Mouse (Mus musculus) heart, postnatal 36 days (tissue): ENCODE data around the gene Isyna1. TPM values are rescaled to one million over a fixed set of nuclear protein-coding genes. Genes with fewer than 3 reads are reported as not detected.

Experiments
- DNase-seq, 2 experiments: peaks; one replicate each; pipeline ENCODE4 v3.0.0; 2021 to 2022
- intact Hi-C: fragments of 180-260 bp; cut with DNase I; formaldehyde crosslinking; loops from one replicate; pipeline ENCODE4 v1.15.1; 2025
- total RNA-seq, 2 experiments: library from RNA; stranded (reverse); gene quantifications; 2 replicates each; pipeline ENCODE4 v1.2.3; 2021

The Isyna1 gene
- 10 to 100 TPM; 22.2 to 25.8 TPM for total RNA-seq

GRCm38 (mm10) chr8:70593961-70594609, at the start of gene Isyna1:
Gene Isyna1, plus strand, starts transcription at chr8:70594373.
- peak; percentile 79 to 83 for DNase-seq
- intact Hi-C loops: no loop called here

GRCm38 (mm10) chr8:70546412-70546811, 47.8 kb upstream of the Isyna1 start:
- no peak for DNase-seq
- intact Hi-C loops: loop anchor here (5.0 kb wide), 1 partner anchor 41 kb away; no protein-coding TSS in a partner anchor

GRCm38 (mm10) chr8:70547762-70548161, 46.4 kb upstream of the Isyna1 start:
- intact Hi-C loops: loop anchor here (5.0 kb wide), 1 partner anchor 40 kb away; no protein-coding TSS in a partner anchor
- DNase-seq: no peak

- intact Hi-C loops: loop anchor here (5.0 kb wide), 1 partner anchor 38 kb away; no protein-coding TSS in a partner anchor
- DNase-seq: no peak
Observed at GRCm38 (mm10) chr8:70549412-70550184, 44.6 kb upstream of the Isyna1 start.

GRCm38 (mm10) chr8:70551558-70552161, 42.5 kb upstream of the Isyna1 start:
- intact Hi-C loops: no loop called here
- DNase-seq: peak; percentile 31 to 54

- intact Hi-C loops: no loop called here
- no peak for DNase-seq
Observed at GRCm38 (mm10) chr8:70552836-70553235, 41.3 kb upstream of the Isyna1 start.

GRCm38 (mm10) chr8:70553740-70554139, 40.4 kb upstream of the Isyna1 start:
- DNase-seq: peak; percentile 62 to 73
- intact Hi-C loops: no loop called here

GRCm38 (mm10) chr8:70555079-70555747, 39.0 kb upstream of the Isyna1 start:
- no peak for DNase-seq
- intact Hi-C loops: no loop called here

- no peak for DNase-seq
- intact Hi-C loops: loop anchor here (2.0 kb wide), 1 partner anchor 52 kb away; no protein-coding TSS in a partner anchor
Observed at GRCm38 (mm10) chr8:70558334-70558733, 35.8 kb upstream of the Isyna1 start.

- DNase-seq: no peak
- intact Hi-C loops: loop anchor here (2.0 kb wide), 1 partner anchor 52 kb away; no protein-coding TSS in a partner anchor
Observed at GRCm38 (mm10) chr8:70558983-70559382, 35.2 kb upstream of the Isyna1 start.

GRCm38 (mm10) chr8:70560096-70560495, 34.1 kb upstream of the Isyna1 start:
- intact Hi-C loops: loop anchor here (1.0 to 2.0 kb wide), 2 partner anchors 15 to 25 kb away; no protein-coding TSS in a partner anchor
- DNase-seq: peak; percentile 61 to 64

GRCm38 (mm10) chr8:70560564-70560963, 33.6 kb upstream of the Isyna1 start:
- intact Hi-C loops: loop anchor here (1.0 to 2.0 kb wide), 2 partner anchors 14 to 25 kb away; no protein-coding TSS in a partner anchor
- DNase-seq: no peak

- DNase-seq: no peak
Observed at GRCm38 (mm10) chr8:70561357-70561756, 32.8 kb upstream of the Isyna1 start.

GRCm38 (mm10) chr8:70561809-70562535, 32.2 kb upstream of the Isyna1 start:
- peak; percentile 67 to 68 for DNase-seq
- intact Hi-C loops: loop anchor here (2.0 kb wide), 1 partner anchor 13 kb away; no protein-coding TSS in a partner anchor

More at GRCm38 (mm10) chr8:70561357-70561756, 32.8 kb upstream of the Isyna1 start:
- intact Hi-C loops: loop anchor here (2.0 kb wide), 1 partner anchor 13 kb away; no protein-coding TSS in a partner anchor

- peak in 1 of 2 experiments; percentile 32 for DNase-seq
- intact Hi-C loops: no loop called here
Observed at GRCm38 (mm10) chr8:70562802-70563201, 31.4 kb upstream of the Isyna1 start.

GRCm38 (mm10) chr8:70563763-70564387, 30.3 kb upstream of the Isyna1 start:
- intact Hi-C loops: no loop called here
- DNase-seq: no peak

GRCm38 (mm10) chr8:70564696-70565235, 29.4 kb upstream of the Isyna1 start:
- intact Hi-C loops: no loop called here
- no peak for DNase-seq

GRCm38 (mm10) chr8:70565561-70565960, 28.6 kb upstream of the Isyna1 start:
- intact Hi-C loops: no loop called here
- peak; percentile 49 to 61 for DNase-seq

- DNase-seq: no peak
- intact Hi-C loops: no loop called here
Observed at GRCm38 (mm10) chr8:70570360-70570759, 23.8 kb upstream of the Isyna1 start.
